Mouse (Mus musculus) CH12.LX (cell line): Measurements from ENCODE around the gene Gm10382.

Source experiments
- CTCF ChIP-seq, 2 experiments: IDR thresholded peaks in 1 of 2; conservative IDR thresholded peaks in 1 of 2; 2 replicates each; pipeline ENCODE4 v1.5.1; 2011 to 2012; ENCODE audit warnings: low read depth in 2 of 2, low read length in 2 of 2, improper control_type of control experiment in 1 of 2, inconsistent platforms in 1 of 2, mild to moderate bottlenecking in 1 of 2, moderate library complexity in 1 of 2
- EP300 ChIP-seq: IDR thresholded peaks from 2 replicates; pipeline ENCODE4 v1.6.1; 2011; ENCODE audit warnings: low read length, improper control_type of control experiment
- UBTF ChIP-seq: IDR thresholded peaks from 2 replicates; pipeline ENCODE4 v1.6.1; 2012; ENCODE audit warnings: low read depth, mild to moderate bottlenecking, inconsistent platforms, low read length, improper control_type of control experiment, moderate library complexity
- ZC3H11A ChIP-seq: IDR thresholded peaks from 2 replicates; pipeline ENCODE4 v1.6.1; 2012; ENCODE audit warnings: low read depth, mild to moderate bottlenecking, inconsistent platforms, low read length, improper control_type of control experiment
- ZMIZ1 ChIP-seq: IDR thresholded peaks from 2 replicates; pipeline ENCODE4 v1.6.1; 2012; ENCODE audit warnings: low read depth, mild to moderate bottlenecking, inconsistent platforms, low read length, improper control_type of control experiment

GRCm38 (mm10) chr5:125385215-125385940, 3.7 kb upstream of the Gm10382 start:
- no peak for TF ChIP-seq EP300
- peak in 1 of 2 experiments; percentile 37; a peak in 2 of 4 replicates for TF ChIP-seq CTCF (conservative IDR thresholded peaks at IDR 0.05 in 1 of 2, IDR thresholded peaks at IDR 0.05 in 1 of 2; ENCODE audit: low read depth in 2 of 2, low read length in 2 of 2)
- no peak for TF ChIP-seq ZC3H11A
- no peak for TF ChIP-seq UBTF
- peak; percentile 56 for TF ChIP-seq ZMIZ1
